Mouse (Mus musculus): ENCODE measurements around the gene Adamts6. TPM values are rescaled to one million over a fixed set of nuclear protein-coding genes. Genes with fewer than 3 reads are reported as not detected.
A peak's percentile ranks its signal among the peaks of the same experiment; 100 is the strongest.

The Adamts6 gene
- total and polyA plus RNA-seq, 3 experiments: 0.03 to 0.08 TPM; not detected in 1

DNA sequence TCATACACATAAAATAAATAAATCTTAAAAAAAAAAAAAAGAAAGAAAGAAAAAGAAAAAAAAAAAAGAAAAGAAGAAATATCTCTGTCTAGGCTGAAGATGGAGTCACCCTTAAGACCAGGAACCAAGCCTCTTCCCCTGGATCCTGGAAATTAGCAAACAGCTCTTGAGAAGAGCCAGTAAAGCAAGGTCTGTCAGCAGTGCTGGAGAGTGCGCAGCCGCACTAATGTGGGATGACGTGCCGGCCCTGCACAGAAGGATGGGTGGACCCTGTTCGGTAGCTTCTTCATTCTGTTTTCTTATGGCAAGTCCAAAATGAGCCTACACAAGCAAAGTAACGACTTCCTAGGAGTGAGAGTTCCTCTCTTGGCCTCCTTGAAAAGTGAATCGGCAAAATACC is 214.8 kb downstream of the Adamts6 start (continued):
- TF ChIP-seq TBP (IDR thresholded peaks at IDR 0.05; ENCODE audit: low read depth, low read length) (no peak), UBTF (IDR thresholded peaks at IDR 0.05; ENCODE audit: borderline replicate concordance, insufficient read depth, low read depth, low read length) (no peak)

GRCm38 (mm10) chr13:104504043-104504442 is 216.4 kb downstream of the Adamts6 start:
- H3K9ac ChIP-seq (ENCODE audit: control insufficient read depth, low read depth, low read length, poor library complexity, severe bottlenecking): no peak overlapping the region
- no peaks in the 10 kb centered on the region for H3K79me2 ChIP-seq (ENCODE audit: control insufficient read depth, insufficient read depth, low read length, poor library complexity)
- TF ChIP-seq USF2 (IDR thresholded peaks at IDR 0.05; ENCODE audit: borderline replicate concordance in 1 of 2, insufficient read depth in 1 of 2, low read depth in 1 of 2, low read length in 2 of 2): no peak
- no peak for TF ChIP-seq TBP (IDR thresholded peaks at IDR 0.05; ENCODE audit: low read depth, low read length)
- TF ChIP-seq NELFE (IDR thresholded peaks at IDR 0.05; ENCODE audit: low read depth, low read length): no peak
- TF ChIP-seq MEF2A (IDR thresholded peaks at IDR 0.05; ENCODE audit: extremely low read depth, insufficient replicate concordance, low read depth, low read length, poor library complexity, severe bottlenecking): no peak
- TF ChIP-seq JUND (IDR thresholded peaks at IDR 0.05; ENCODE audit: low read depth, low read length): no peak
- no peak for TF ChIP-seq GATA1 (IDR thresholded peaks at IDR 0.05; ENCODE audit: low read depth, low read length)
- TF ChIP-seq POLR2AphosphoS2 (IDR thresholded peaks at IDR 0.05; ENCODE audit: low read length): no peak
- TF ChIP-seq USF1 (IDR thresholded peaks at IDR 0.05; ENCODE audit: low read depth, low read length): no peak
- no peak for TF ChIP-seq MYC (IDR thresholded peaks at IDR 0.05; ENCODE audit: low read depth, low read length)
- no peak for TF ChIP-seq ZMIZ1 (IDR thresholded peaks at IDR 0.05; ENCODE audit: low read depth, low read length)
- no peak for TF ChIP-seq MAFK (IDR thresholded peaks at IDR 0.05; ENCODE audit: borderline replicate concordance, low read depth, low read length)
- TF ChIP-seq CHD2 (IDR thresholded peaks at IDR 0.05; ENCODE audit: low read length): no peak
- no peak for TF ChIP-seq BHLHE40 (IDR thresholded peaks at IDR 0.05; ENCODE audit: borderline replicate concordance, low read depth, low read length)
- TF ChIP-seq POLR2AphosphoS5 (IDR thresholded peaks at IDR 0.05; ENCODE audit: borderline replicate concordance, low read depth, low read length): no peak
- no peak for TF ChIP-seq TCF12 (IDR thresholded peaks at IDR 0.05; ENCODE audit: low read depth, low read length)
- no peak for TF ChIP-seq GABPA (IDR thresholded peaks at IDR 0.05; ENCODE audit: low read depth, low read length)
- no peak for TF ChIP-seq KAT2A (conservative IDR thresholded peaks at IDR 0.05; ENCODE audit: low read depth, low read length)
- no peak for TF ChIP-seq ETS1 (IDR thresholded peaks at IDR 0.05; ENCODE audit: low read depth, low read length)
- DNase-seq (ENCODE audit: low read depth, low spot score): peak; percentile 9
- no peak overlapping the region for H3K4me3 ChIP-seq (ENCODE audit: control insufficient read depth in 1 of 2, insufficient read depth in 1 of 2, low read depth in 2 of 2, low read length in 2 of 2)
- H3K27me3 ChIP-seq (ENCODE audit: control insufficient read depth in 1 of 2, insufficient read depth in 2 of 2, low read length in 2 of 2): no peaks in the 10 kb centered on the region
- H3K4me1 ChIP-seq (ENCODE audit: control insufficient read depth in 1 of 2, insufficient read depth in 2 of 2, low read length in 2 of 2): no peaks in the 10 kb centered on the region
- H3K36me3 ChIP-seq (ENCODE audit: control insufficient read depth in 1 of 2, insufficient read depth in 2 of 2, low read length in 2 of 2): no peaks in the 10 kb centered on the region
- no peaks in the 10 kb centered on the region for H3K9me3 ChIP-seq (replicated peaks; ENCODE audit: insufficient read depth, low read length)
- H3K27ac ChIP-seq (ENCODE audit: control insufficient read depth, low read depth, low read length): no peak overlapping the region

Data from MEL (cell line).